Mouse (Mus musculus) heart, adult 2 months (tissue): ENCODE measurements around the gene Rcbtb2. TPM values are rescaled to one million over a fixed set of nuclear protein-coding genes. Genes with fewer than 3 reads are reported as not detected.

Experiments
- DNase-seq, 2 experiments: peaks; one replicate each; pipeline ENCODE4 v3.0.0; 2021
- H3K27ac ChIP-seq: fragments of 200-600 bp; 2 replicates; pipeline ENCODE4 v1.8.1; 2022
- H3K27me3 ChIP-seq: fragments of 200-500 bp; 2 replicates; pipeline ENCODE4 v1.6.1; 2012; ENCODE audit warnings: mild to moderate bottlenecking, low read length, inconsistent platforms, mixed read lengths; ENCODE audit not compliant: control insufficient read depth, insufficient read depth
- H3K36me3 ChIP-seq: fragments of 200-500 bp; 2 replicates; pipeline ENCODE4 v1.6.1; 2012; ENCODE audit warnings: low read length, inconsistent platforms; ENCODE audit not compliant: control insufficient read depth, insufficient read depth
- H3K4me1 ChIP-seq: fragments of 200-500 bp; 2 replicates; pipeline ENCODE4 v1.6.1; 2011; ENCODE audit warnings: low read length; ENCODE audit not compliant: control insufficient read depth, insufficient read depth
- H3K4me3 ChIP-seq: fragments of 200-600 bp; 2 replicates; pipeline ENCODE4 v1.8.1; 2022
- H3K79me2 ChIP-seq: fragments of 200-500 bp; replicated peaks from 2 replicates; pipeline ENCODE4 v1.6.1; 2012; ENCODE audit warnings: mild to moderate bottlenecking, inconsistent platforms, low read length, moderate library complexity, mixed read lengths; ENCODE audit not compliant: control insufficient read depth, insufficient read depth
- H3K9ac ChIP-seq: fragments of 200-500 bp; 2 replicates; pipeline ENCODE4 v1.6.1; 2012; ENCODE audit warnings: low read depth, mild to moderate bottlenecking, control low read depth, inconsistent platforms, low read length, mixed read lengths
- CTCF ChIP-seq: fragments of 200-600 bp; IDR thresholded peaks from 2 replicates; pipeline ENCODE4 v1.8.1; 2022; ENCODE audit warnings: antibody characterized with exemption, mild to moderate bottlenecking, moderate library complexity
- EP300 ChIP-seq: fragments of 200-500 bp; IDR thresholded peaks from 2 replicates; pipeline ENCODE4 v1.6.1; 2011; ENCODE audit warnings: low read depth, low read length, control low read depth; ENCODE audit not compliant: insufficient read depth
- POLR2A ChIP-seq: fragments of 200-500 bp; IDR thresholded peaks from 2 replicates; pipeline ENCODE4 v1.6.1; 2011; ENCODE audit warnings: mild to moderate bottlenecking, low read depth, low read length, control low read depth; ENCODE audit not compliant: insufficient read depth
- WGBS: fragments of 180-500 bp; shearing (Covaris S2); methylation state at CpG from one replicate; pipeline ENCODE4 v1.1.7; 2018; 5-methylcytosine and 5-hydroxymethylcytosine counted together
- intact Hi-C: fragments of 180-260 bp; cut with DNase I; formaldehyde crosslinking; loops from one replicate; pipeline ENCODE4 v1.15.1; 2025
- polyA plus RNA-seq: library from polyadenylated mRNA; depleted of rRNA; stranded (reverse); fragments of >200 nt; gene quantifications from 2 replicates; pipeline ENCODE4 v1.2.3, GENCODE M21; 2012
- total RNA-seq, 2 experiments: library from RNA; stranded (reverse); gene quantifications; 2 replicates each; pipeline ENCODE4 v1.2.3; 2021

The Rcbtb2 gene
- total and polyA plus RNA-seq, 3 experiments: 16.9 to 20.9 (median 20.8) TPM

GRCm38 (mm10) chr14:73105407-73106185 is 17.2 kb upstream of the Rcbtb2 start:
- 52% methylated on average over 11 of the region's 11 CpGs for WGBS
- TF ChIP-seq EP300 (no peak), POLR2A (no peak), CTCF (no peak)
- no peaks in the 10 kb centered on the region for H3K27me3 ChIP-seq

GRCm38 (mm10) chr14:73106234-73106711 is 16.6 kb upstream of the Rcbtb2 start:
- peak; percentile 39 to 59 for DNase-seq

More at GRCm38 (mm10) chr14:73105407-73106185, 17.2 kb upstream of the Rcbtb2 start:
- intact Hi-C loops: loop anchor here (1.0 to 5.0 kb wide), 4 partner anchors 175 to 397 kb away; no protein-coding TSS in a partner anchor
- H3K36me3 ChIP-seq: no peaks in the 10 kb centered on the region
- H3K4me3 ChIP-seq: no peak overlapping the region
- DNase-seq: no peak
- no peaks in the 10 kb centered on the region for H3K79me2 ChIP-seq
- no peak overlapping the region for H3K27ac ChIP-seq
- no peaks in the 10 kb centered on the region for H3K4me1 ChIP-seq
- no peak overlapping the region for H3K9ac ChIP-seq

GRCm38 (mm10) chr14:73106957-73107356 is 15.9 kb upstream of the Rcbtb2 start:
- H3K79me2 ChIP-seq: no peaks in the 10 kb centered on the region
- TF ChIP-seq CTCF (no peak), POLR2A (no peak), EP300 (no peak)

More at GRCm38 (mm10) chr14:73106234-73106711, 16.6 kb upstream of the Rcbtb2 start:
- H3K79me2 ChIP-seq: no peaks in the 10 kb centered on the region
- H3K4me3 ChIP-seq: no peak overlapping the region
- no peaks in the 10 kb centered on the region for H3K4me1 ChIP-seq
- H3K27me3 ChIP-seq: no peaks in the 10 kb centered on the region
- H3K9ac ChIP-seq: no peak overlapping the region
- 18% methylated on average over 8 of the region's 8 CpGs for WGBS
- H3K27ac ChIP-seq: no peak overlapping the region
- no peaks in the 10 kb centered on the region for H3K36me3 ChIP-seq
- intact Hi-C loops: loop anchor here (1.0 to 5.0 kb wide), 4 partner anchors 175 to 396 kb away; no protein-coding TSS in a partner anchor
- TF ChIP-seq CTCF (peak; percentile 74), POLR2A (no peak), EP300 (no peak)

GRCm38 (mm10) chr14:73107371-73107770 is 15.5 kb upstream of the Rcbtb2 start:
- no peaks in the 10 kb centered on the region for H3K27me3 ChIP-seq
- no peak overlapping the region for H3K9ac ChIP-seq
- 82% methylated on average over 7 of the region's 7 CpGs for WGBS
- no peak for DNase-seq
- intact Hi-C loops: loop anchor here (2.0 to 5.0 kb wide), 3 partner anchors 173 to 395 kb away; no protein-coding TSS in a partner anchor
- TF ChIP-seq POLR2A: no peak
- H3K4me3 ChIP-seq: no peak overlapping the region
- H3K4me1 ChIP-seq: no peaks in the 10 kb centered on the region
- H3K79me2 ChIP-seq: no peaks in the 10 kb centered on the region
- no peak overlapping the region for H3K27ac ChIP-seq
- no peaks in the 10 kb centered on the region for H3K36me3 ChIP-seq

More at GRCm38 (mm10) chr14:73106957-73107356, 15.9 kb upstream of the Rcbtb2 start:
- H3K27me3 ChIP-seq: no peaks in the 10 kb centered on the region
- 65% methylated on average over 4 of the region's 4 CpGs for WGBS
- H3K4me1 ChIP-seq: no peaks in the 10 kb centered on the region
- no peak overlapping the region for H3K9ac ChIP-seq
- intact Hi-C loops: loop anchor here (1.0 to 5.0 kb wide), 4 partner anchors 174 to 395 kb away; no protein-coding TSS in a partner anchor
- H3K4me3 ChIP-seq: no peak overlapping the region
- no peak overlapping the region for H3K27ac ChIP-seq
- H3K36me3 ChIP-seq: no peaks in the 10 kb centered on the region
- no peak for DNase-seq

GRCm38 (mm10) chr14:73107952-73108351 is 14.9 kb upstream of the Rcbtb2 start:
- H3K27ac ChIP-seq: no peak overlapping the region
- 89% methylated on average over 6 of the region's 6 CpGs for WGBS
- intact Hi-C loops: loop anchor here (2.0 to 5.0 kb wide), 4 partner anchors 35 to 394 kb away; no protein-coding TSS in a partner anchor
- H3K4me1 ChIP-seq: no peaks in the 10 kb centered on the region
- no peaks in the 10 kb centered on the region for H3K79me2 ChIP-seq
- no peak overlapping the region for H3K9ac ChIP-seq
- DNase-seq: no peak
- TF ChIP-seq EP300 (no peak), POLR2A (no peak), CTCF (no peak)
- no peaks in the 10 kb centered on the region for H3K36me3 ChIP-seq
- no peak overlapping the region for H3K4me3 ChIP-seq
- no peaks in the 10 kb centered on the region for H3K27me3 ChIP-seq

GRCm38 (mm10) chr14:73110682-73111081 is 12.2 kb upstream of the Rcbtb2 start:
- no peaks in the 10 kb centered on the region for H3K36me3 ChIP-seq
- H3K4me1 ChIP-seq: no peaks in the 10 kb centered on the region
- TF ChIP-seq CTCF (no peak), EP300 (no peak), POLR2A (no peak)
- 72% methylated on average over 3 of the region's 3 CpGs for WGBS
- no peak overlapping the region for H3K9ac ChIP-seq
- intact Hi-C loops: loop anchor here (5.0 kb wide), 1 partner anchor 62 kb away; no protein-coding TSS in a partner anchor
- H3K4me3 ChIP-seq: no peak overlapping the region
- H3K27me3 ChIP-seq: no peaks in the 10 kb centered on the region
- no peaks in the 10 kb centered on the region for H3K79me2 ChIP-seq
- H3K27ac ChIP-seq: no peak overlapping the region
- DNase-seq: no peak
